Mouse (Mus musculus) CH12.LX (cell line): ENCODE results near the gene Lgals2.

ENCODE experiments used
- CHD2 ChIP-seq: IDR thresholded peaks from 2 replicates; pipeline ENCODE4 v1.6.1; 2011; ENCODE audit warnings: low read length, improper control_type of control experiment
- HCFC1 ChIP-seq: IDR thresholded peaks from 2 replicates; pipeline ENCODE4 v1.6.1; 2012; ENCODE audit warnings: low read depth, mild to moderate bottlenecking, inconsistent platforms, low read length, improper control_type of control experiment
- POLR2A ChIP-seq: IDR thresholded peaks from 2 replicates; pipeline ENCODE4 v1.6.1; 2011; ENCODE audit warnings: low read depth, mild to moderate bottlenecking, improper control_type of control experiment, low read length
- ZMIZ1 ChIP-seq: IDR thresholded peaks from 2 replicates; pipeline ENCODE4 v1.6.1; 2012; ENCODE audit warnings: low read depth, mild to moderate bottlenecking, inconsistent platforms, low read length, improper control_type of control experiment

DNA sequence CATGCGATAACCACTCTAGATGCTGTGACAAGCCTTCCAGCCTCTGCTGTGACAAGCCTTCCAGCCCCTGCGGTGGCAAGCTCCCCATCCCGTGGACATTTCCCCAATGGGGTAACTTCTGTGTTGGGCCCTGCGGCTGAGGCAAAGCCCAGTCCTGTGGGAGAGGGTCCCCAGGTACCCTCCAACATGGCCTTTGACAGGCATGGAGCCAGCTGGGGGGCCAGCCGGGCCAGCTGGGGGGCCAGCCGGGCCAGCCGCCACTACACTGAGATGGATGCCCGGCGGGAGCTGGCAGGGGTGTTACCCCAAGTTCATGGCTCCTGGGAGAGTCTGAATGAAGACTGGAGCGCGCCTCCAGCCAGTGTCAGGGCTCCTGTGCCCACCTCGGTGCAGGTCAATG is 5.8 kb downstream of the Lgals2 start:
- TF ChIP-seq HCFC1 (no peak), ZMIZ1 (no peak), CHD2 (no peak), POLR2A (no peak)
